Mouse (Mus musculus) embryonic fibroblast, embryonic 13.5 days (primary cell): Measurements from ENCODE around the gene Kmt2c.

Source experiments
- CTCF ChIP-seq: IDR thresholded peaks from 2 replicates; pipeline ENCODE4 v1.5.1; 2011; ENCODE audit warnings: mild to moderate bottlenecking, control low read depth, low read length, moderate library complexity, borderline replicate concordance; ENCODE audit not compliant: insufficient read depth
- POLR2A ChIP-seq: IDR thresholded peaks from 2 replicates; pipeline ENCODE4 v1.6.1; 2011; ENCODE audit warnings: low read depth, mild to moderate bottlenecking, control low read depth, low read length, moderate library complexity

DNA sequence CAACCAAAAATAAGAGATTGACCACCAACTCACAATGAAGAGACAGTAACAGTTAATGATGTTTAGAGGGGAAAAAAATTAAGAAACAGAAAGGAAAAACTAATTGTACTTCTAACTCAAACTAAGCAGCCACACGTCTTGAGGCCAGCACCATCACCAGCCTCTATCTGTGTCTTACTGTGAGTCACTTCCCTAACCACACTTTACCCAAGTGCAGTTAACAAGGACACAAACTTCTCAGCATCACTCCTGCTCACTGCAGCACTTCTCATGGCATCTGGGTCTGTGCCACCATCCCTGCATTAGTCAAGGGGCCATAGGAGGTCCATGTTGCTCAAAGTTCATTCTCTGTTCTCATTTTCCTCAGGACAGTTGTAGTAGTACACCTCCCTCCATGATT is 131.5 kb downstream of the Kmt2c start:
- no peak for TF ChIP-seq CTCF
- no peak for TF ChIP-seq POLR2A
